Mouse (Mus musculus) ovary, postnatal 10 days (tissue): ENCODE measurements at regions not wholly inside any gene's neighbourhood (a gene's known extent, or its start where the extent isn't known, plus 50 kb on each side); places are given as distances from the start of the nearest gene placed in this dataset.

Source experiments
- DNase-seq: peaks from one replicate; pipeline ENCODE4 v3.0.0; 2022; ENCODE audit warnings: low spot score

- DNase-seq: no peak
Measured at GRCm38 (mm10) chr5:119398475-119398874, 272.0 kb upstream of the Tbx3 start.

GRCm38 (mm10) chr5:119400223-119400935 is 270.1 kb upstream of the Tbx3 start:
- no peak for DNase-seq

DNA sequence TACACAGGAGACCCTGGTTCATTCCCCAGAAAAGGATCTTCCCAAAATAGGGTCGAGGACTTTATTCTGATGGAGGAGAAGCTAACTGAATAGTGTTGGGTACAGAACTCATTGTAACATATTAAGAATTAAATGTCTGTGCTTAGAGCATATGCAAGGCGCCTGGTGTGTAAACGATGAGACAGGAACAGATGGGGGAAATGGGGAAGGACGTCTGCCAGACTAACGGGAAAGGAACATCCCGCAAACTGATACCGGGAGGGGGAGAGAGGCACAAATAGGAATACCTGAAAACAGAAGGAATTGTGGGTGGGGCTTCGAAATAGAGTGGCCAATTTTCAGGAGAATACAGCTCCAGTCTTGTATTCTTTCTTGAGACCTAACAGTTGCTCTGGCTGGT is 268.6 kb upstream of the Tbx3 start:
- no peak for DNase-seq

DNA sequence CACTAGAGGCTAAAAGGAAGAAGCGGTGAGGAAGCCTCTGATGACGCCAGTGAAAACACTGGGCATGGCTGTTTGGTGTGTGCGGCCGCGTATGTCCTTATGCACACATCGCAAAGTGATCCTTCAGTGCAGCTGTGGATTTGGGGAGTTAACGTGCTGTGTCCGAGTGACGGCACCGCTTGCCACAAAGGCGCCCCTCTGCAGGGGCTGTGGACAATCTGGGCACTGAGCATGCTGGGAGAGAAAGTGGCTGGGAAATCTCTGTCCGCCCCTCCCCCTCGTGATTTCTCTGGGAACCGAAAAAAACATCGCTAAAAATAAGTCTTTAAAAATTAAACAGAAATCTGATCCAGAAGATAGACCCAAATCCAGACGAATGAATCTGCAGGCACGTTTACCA is 267.8 kb upstream of the Tbx3 start:
- no peak for DNase-seq

DNA sequence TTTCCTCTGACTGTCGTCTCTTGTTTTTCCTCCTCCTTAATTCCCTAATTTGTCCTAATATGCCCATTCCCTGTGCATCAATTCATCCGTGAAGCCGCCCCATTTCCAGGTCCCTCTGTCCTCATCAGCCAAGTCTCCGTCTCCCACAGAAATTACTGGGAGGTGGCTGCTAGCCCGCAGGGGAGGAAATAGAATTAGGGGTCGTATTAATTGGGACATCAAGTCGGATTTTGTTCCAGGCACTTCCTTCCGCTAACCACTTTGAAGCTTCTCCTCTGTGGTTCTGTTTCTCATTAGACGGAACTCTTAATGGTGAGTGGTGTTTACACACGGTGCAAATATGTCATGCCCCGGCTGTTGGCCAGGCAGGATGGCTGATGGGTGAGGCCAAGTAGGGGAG is 259.5 kb upstream of the Tbx3 start:
- no peak for DNase-seq

DNA sequence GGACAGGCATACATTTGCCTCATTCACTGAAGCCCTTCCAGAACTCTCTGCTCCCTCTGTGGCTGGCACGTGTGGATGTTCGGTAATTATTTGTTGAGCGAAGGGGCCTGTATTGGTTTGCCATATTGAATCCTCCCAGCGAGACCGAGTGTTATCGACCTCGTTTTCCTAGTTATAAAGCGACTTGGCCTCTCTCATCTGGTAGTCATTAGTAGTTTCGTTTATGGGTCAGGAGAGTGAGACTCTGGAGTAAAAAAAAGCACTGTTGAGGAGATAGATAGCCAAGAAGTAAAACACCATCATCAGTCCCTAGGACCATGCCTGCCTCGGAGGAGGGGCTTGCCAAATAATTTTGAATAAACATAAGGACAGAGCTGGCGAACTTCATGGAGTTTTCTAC is 254.6 kb upstream of the Tbx3 start:
- DNase-seq: no peak

GRCm38 (mm10) chr5:119418486-119418885 is 252.0 kb upstream of the Tbx3 start:
- DNase-seq: no peak

DNA sequence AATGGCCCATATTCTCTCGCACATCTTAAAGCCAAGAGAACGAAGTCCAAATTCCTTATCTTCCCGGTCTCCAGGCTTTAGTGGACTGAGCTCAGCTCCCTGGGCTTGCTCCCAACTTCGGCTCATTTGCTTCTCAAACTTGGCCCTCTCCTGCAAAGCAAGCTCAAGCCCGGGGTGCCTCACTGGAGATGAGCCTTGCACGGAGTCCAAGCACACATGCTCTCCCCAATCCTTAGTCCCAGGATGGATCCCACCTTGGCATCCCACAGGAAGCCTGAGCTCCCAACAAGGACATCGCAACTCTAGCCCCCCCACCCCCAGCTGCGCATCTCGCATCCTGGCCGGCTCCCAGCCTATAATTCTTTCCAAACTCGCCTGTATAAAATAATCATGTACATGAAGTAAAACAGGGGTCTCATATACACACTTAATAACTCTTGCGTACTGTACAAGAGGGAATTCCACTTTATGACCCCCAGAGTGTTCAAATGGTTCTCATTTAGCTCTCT is 242.9 kb upstream of the Tbx3 start:
- peak; percentile 28 for DNase-seq

- DNase-seq: no peak
Measured at GRCm38 (mm10) chr5:119431271-119431756, 239.2 kb upstream of the Tbx3 start.

DNA sequence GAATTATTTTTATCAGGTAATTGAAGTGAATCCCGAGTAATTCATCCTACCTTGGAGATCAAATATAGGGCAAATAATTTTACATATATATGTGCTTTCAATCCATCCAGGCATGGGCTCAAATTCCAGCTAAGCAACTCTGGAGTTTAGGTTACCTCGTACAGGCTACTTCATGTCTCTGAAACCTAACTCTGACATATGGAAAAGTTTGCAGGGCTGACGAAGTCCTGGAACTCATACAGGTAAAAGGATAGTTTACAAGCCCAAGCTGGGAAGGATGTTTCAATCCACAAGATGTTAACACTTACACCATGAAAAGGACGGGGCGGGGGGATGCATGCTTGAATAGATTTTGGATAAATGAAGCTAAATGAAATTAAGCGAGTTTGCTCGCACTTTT is 235.9 kb upstream of the Tbx3 start:
- no peak for DNase-seq

DNA sequence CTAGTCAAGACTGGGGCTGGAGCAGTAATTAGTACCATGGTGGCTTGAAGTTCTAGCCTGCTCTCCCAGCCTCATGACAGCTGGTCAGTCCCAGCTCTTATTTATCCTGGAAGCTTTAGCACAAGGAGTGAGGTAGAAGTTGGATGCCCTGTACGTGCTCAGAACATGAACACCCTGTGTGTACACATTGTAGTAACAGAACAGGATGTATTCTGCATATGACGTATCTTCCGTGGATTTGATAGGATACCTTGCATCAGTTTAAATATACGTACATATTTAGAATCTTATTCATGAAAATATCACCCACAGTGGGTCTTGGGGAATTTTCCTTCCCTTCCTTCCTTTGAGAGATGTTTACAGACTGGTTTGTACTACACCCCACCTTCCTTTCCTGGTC is 222.0 kb upstream of the Tbx3 start:
- DNase-seq: no peak

GRCm38 (mm10) chr5:119449166-119449565 is 221.3 kb upstream of the Tbx3 start:
- DNase-seq: no peak

- no peak for DNase-seq
Measured at GRCm38 (mm10) chr5:119459751-119460150, 210.7 kb upstream of the Tbx3 start.

GRCm38 (mm10) chr5:119462659-119463530 is 207.6 kb upstream of the Tbx3 start:
- DNase-seq: no peak

- DNase-seq: no peak
Measured at GRCm38 (mm10) chr5:119464553-119464952, 205.9 kb upstream of the Tbx3 start.

DNA sequence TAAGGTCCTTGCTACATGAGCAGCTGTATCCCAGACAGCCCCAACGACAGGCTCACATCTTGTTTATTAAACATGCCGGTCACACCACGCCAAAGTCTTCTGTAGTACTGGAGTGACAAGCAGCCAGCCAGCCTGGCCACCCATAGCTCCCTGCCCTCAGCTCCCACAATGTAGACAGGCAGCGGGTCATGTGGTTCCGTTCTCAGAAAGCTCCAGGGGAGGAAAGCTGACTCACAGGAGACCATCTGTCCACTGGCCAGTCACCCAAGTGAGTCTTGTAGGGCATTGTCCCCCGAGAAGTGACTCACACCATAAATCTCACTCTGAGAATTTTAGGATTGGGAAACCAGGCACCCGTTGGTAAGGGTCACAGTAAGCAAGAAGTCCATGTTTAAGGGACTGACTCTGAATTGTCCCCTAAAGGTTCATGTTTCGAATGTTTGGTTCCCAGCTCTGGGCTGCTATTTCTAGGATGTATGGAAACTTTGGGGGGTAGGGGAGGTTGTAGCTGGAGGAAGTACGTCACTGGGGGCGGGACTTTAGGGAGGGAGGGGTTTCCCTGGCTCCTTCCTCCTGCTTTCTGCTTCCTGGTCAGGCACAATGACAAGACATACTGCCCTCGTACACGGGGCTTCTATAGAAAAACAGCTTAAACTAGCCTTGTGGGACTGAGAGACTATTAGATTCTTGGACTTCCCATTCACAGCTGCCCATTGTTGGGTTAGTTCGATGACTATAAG is 203.0 kb upstream of the Tbx3 start:
- DNase-seq: no peak

DNA sequence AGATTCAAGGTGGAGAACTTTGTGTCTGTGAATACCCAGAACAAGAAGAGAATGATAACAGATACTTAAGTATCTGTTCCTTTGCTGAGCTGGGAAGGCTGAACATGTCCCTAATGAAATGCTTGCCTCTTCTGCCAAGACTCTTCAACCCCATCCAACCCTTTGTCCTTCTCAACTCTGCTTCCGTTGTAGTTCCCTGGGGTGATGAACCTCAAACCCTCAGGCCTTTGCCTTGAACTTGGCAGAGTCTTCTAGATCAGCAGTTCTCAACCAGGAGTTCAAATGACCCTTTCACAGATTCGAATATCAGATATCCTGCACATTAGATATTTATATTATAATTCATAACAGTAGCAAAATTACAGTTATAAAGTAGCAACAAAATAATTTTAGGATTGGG is 192.5 kb upstream of the Tbx3 start:
- no peak for DNase-seq

DNA sequence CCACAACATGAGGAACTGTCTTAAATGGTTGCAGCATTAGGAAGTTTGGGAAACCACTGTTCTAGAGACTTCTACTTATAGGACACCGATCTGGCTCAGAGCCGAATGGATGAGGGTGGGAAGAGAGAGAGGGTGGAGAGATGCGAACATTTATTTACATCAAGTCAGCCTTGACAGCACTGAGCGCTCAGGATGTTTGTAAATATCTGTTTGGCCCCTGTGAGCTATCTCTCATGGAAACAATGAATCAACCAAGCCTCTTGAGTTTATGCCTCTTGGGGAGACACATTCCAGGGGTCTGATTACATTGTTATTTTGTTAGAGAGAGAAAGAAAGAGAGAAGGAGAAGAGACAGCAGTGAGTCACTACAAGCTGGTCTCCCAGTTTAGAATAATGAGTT is 192.1 kb upstream of the Tbx3 start:
- no peak for DNase-seq

- peak; percentile 23 for DNase-seq
Measured at GRCm38 (mm10) chr5:119480191-119481190, 190.0 kb upstream of the Tbx3 start.

- DNase-seq: no peak
Measured at GRCm38 (mm10) chr5:119483706-119484105, 186.8 kb upstream of the Tbx3 start.

GRCm38 (mm10) chr5:119486196-119486595 is 184.3 kb upstream of the Tbx3 start:
- DNase-seq: no peak
